Mouse (Mus musculus) lung, postnatal 10 days (tissue): ENCODE measurements at regions not wholly inside any gene's neighbourhood (a gene's known extent, or its start where the extent isn't known, plus 50 kb on each side); places are given as distances from the start of the nearest gene placed in this dataset.

Experiments used
- DNase-seq: peaks from one replicate; pipeline ENCODE4 v3.0.0; 2021

DNA sequence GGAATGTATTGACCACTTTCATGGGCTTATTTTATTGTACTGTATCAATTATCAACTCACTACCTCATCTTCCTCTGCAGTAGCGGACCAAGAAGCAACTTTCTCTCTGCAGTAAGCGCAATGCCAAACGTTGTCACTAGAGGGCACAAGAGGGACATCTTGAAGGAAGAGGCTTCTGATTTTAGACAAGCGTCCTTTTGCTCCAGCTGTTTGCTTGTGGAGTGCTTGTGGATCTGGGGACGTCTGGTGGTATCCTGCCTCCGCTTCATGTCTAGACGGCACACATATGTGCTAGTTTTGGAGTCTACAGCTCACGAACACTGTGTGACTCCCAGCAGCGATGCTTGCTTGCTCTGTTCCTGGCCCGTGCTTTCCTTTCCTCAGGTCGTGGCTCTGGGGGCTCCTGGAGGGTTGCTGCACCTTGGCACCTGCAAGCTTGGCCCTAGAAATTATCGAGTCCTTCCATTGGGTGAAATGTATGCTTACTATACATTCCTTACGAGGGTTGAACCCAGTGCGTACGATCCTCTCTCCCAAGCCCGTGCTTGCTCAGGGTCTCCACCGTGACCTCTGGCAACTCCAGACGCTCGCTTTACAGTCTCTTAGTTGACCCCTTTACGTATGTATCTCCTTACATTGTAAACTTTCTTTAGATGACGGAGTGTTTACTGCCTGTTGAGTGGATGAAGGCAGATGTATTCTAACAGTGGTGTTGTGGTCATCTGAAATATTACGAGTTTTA lies 92.2 kb upstream of the Kif2a start:
- peak; percentile 89 for DNase-seq

DNA sequence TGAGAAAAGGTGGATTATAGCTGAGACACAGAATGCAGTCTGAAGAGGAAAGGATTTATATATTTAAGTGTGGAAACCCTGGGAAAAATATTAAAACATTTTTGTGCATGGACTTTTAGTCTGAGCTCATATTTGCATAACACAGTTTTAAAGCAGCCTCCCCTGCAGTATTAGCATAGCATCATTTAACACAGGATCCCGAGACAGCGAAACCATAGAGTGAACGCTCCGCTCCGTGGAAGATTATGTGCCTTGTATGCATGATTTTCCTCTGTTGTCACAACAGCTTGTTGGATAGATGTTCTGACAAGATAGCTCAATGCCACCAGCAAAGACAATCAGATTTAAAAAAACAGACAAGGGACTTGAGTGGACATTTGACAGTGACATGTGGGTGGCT lies 86.1 kb upstream of the Kif2a start:
- DNase-seq = no peak

DNA sequence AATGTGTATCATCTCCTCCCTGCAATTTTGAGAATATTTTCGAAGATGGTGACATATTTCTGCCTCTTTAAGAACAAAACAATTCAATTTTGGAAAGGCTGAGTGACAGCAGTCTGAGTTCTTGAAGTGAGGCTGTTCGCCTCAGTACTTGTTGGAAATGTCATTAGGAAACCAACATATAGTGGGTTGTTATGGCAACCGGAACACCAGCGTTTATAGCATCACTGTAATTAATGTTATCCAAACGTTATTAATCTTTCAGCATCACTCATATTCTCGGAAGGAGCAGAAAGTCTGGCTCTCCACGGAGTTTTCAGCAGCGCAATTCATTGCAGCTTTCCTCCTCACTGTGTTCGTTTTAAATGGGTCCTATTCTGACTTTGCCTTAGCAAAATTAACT lies 85.6 kb upstream of the Kif2a start:
- no peak for DNase-seq

DNA sequence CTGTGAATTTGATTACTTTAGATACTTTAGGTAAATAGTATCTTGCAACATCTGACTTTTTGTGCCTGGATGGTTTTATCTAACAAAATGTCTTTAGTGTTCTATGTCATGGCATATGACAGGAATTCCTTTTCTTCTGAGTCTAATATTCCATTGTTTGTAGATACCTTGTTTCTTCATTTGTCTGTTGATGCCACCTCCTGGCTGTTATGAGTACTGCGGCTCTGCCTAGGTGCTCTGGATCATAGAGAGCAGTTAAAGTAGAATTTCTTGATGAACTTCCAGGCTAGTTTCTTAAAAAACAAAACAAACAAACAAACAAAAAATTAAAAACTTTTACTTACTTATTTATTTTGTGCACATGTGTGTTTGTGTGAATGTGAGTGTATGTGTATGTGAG lies 83.6 kb upstream of the Kif2a start:
- peak; percentile 35 for DNase-seq

DNA sequence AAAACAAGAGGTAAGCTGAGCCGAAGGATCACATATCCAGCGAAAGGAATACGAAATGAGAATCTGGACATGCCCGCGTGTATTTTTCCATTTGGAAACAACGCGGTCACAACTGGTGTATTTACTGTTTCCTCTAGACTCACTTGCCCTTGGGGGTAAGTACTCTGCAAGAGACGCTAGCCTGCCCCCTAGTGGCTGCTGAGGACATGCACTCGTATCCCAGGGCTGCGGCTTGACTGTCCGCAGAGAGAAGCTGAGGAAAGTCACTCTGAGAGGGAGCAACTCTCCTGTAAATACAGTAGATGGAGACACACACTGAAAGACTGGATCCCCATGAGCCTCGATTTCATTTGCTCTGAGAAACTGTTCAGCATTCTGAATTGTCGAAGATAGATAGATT lies 79.7 kb upstream of the Kif2a start:
- peak; percentile 90 for DNase-seq

DNA sequence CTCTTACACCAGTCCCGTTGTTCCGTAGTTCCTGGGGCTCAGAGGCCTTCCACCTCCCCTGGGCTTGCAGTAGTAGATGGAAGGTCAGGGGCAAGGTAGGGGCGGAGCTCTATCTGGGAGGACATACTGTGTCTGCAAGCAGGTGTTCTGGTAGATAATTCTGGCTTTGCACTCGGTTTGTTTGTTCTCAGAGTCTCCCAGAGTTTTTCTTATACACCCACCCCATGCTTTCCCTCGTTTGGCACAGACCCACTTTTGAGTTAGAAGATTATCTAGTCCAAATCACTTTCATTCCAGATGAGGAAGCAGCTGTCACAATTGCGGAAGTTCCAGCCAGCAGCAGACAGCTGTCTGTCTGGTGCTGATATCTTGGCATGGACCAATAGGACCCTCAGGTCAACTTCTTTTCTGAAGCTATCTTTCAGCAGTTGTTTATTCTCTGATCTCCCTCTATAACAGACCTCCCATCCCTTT lies 79.0 kb upstream of the Kif2a start:
- DNase-seq = peak; percentile 34

DNA sequence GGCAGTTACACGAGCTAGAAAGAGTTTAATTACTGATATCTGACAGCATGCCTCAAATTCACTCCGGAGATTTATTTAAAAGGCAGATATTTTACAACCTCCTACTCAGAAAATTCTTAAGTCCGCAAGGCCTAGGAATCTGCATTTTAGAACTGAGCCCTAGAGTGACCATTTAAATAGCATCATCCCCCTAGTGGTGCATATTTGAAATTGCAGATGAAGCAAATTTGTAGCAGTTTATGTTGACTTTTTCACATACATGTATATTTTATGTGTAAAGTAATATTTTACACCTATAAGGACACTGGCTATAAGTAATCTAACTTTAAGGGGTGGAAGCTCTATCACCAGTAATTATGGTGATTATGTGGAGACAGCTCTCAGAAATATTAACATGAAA lies 78.2 kb upstream of the Kif2a start:
- DNase-seq = no peak

DNA sequence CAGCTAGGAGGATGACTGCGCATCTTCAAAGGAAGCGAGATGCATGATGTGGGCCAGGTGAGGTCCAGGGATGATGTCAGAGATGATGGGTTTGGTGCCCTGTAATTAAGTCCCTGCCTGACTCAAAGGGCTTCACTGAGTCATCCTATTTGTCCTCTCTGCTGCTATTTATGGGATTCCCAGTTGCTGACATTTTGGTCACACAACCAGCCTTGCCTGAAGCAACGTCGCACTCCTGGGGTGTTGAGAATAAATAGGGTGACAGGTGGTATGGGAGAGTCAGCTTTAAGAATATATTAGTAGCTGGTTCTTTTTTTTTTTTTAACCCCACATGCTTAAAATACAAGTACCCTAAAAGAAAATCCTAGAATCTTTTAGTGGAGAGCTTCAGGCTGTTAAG lies 75.1 kb upstream of the Kif2a start:
- no peak for DNase-seq

DNA sequence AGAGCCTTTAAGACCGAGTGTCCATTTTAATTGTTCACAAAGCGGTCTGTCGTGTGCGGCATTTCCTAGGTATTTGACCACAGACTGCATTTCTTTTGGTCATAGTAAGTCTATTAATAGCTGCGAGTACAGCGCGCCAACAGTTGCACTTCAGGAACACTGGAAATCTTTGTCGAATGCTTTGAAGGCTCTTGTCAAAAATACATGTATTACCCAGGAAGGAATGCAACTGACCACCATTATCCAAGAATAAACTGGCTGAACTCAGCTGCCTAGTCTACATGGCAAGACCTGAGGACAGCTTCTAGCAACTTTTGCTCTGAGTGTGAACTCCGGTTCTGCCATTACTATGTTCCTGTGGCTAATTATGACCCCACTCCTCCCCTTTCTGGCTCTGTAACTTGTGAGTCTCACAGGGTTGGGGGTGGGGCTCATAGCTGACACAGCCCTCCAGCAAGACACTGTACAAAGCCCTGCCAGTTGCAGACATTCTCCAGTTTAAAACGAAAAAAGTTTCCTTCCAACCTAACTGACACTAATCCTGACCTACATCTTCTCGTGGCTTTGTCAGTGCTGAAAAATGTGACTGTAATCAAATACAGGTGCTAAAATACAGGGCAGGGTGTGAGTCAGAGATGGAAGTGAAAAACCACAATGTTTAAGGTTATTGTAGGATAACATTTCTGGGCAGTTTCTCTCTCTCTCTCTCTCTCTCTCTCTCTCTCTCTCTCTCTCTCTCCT lies 73.2 kb upstream of the Kif2a start:
- DNase-seq = no peak

DNA sequence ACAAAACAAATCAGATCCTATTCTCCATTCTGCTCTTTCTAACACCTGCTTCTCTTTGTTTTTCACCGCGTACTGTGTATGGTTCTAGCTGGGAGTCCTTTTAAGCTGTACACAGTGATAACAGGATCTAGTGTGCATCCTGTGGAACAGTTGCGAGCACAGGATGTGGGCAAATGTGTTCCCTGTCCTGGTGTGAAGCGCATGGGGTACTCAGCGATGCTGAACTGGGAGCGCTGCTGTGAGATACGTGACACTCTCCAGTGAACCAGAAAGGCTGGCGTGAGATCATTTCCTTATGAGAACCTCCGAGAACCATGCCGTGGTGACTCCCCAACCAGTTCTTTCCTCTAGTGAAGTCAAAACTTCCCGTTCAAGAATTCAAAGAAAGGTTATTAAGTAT lies 72.6 kb upstream of the Kif2a start:
- no peak for DNase-seq

DNA sequence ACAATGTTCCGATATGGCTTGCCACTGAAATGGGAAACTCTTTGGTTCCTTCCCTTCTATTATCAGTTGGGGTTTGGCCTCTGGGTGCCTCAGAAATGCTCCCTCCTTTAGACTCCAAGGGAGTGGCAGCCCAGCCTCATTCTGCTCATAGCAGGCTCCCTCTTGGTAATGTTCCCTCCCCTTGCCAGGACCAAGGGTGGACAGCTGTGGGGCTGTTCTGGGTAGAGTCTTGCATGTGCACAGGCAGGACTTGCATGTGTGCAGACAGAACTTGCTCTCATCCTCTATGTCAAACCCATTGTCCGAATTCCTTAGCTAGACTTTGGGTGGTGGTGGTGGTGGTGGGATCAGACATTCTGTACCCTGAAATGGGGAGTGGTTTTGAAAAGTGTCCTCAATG lies 71.8 kb upstream of the Kif2a start:
- no peak for DNase-seq

DNA sequence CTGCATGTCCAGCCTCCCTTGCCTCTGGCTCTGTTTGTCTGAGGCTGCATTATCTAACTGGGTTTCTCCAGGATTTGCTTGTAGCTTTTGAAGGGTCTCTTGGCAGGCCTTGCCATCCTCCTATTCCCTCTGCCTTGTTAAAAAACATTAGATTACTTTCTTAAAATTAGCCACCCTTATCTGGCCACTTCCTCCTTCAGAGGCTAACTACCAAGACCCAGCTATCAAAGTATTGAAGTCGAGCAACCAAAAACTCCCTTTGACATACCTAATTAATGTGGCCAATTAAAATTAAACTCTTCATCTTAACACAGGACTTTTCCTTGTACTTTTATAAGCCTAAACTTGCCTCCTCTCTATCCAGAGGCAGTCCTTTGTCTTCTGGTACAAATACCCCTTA lies 66.3 kb upstream of the Kif2a start:
- DNase-seq = no peak

DNA sequence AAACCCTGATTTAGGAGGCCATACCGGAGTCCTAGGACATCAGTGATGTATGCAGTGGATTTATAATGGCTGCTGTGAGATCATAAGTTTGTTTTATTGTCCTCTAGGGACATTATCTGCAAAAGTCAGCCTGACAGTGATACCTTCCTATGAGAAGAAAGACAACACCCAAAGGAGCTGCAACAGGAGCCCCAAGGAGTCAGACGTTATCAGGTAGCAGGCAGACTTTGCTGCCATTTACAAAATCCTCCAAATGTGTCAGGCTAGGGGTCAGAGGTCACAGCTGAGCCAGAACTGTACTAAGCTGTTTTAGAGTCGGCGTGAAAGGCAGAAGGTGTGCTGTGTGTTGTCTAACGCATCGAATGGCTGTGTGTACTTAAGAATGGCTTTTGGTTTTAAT lies 65.4 kb upstream of the Kif2a start:
- no peak for DNase-seq

DNA sequence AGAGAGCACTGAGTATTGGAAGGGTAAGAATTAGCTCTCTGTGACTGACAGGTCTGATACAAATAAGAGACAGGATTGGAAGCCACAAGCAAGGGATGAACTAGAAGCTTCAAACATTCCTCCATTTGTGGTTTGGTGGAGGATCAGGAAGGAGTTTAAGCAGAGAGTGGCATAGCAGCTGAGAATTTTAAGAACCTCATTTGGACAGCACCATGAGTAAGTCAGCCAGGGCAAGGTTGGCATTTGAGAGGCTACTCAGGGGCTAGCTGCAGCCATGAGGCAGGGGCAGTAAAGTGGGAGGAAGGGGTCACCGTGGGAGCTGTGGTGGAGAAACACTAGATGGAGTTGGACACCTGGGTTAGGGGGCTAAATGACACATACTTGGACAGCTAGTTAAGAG lies 56.2 kb upstream of the Kif2a start:
- DNase-seq = no peak

DNA sequence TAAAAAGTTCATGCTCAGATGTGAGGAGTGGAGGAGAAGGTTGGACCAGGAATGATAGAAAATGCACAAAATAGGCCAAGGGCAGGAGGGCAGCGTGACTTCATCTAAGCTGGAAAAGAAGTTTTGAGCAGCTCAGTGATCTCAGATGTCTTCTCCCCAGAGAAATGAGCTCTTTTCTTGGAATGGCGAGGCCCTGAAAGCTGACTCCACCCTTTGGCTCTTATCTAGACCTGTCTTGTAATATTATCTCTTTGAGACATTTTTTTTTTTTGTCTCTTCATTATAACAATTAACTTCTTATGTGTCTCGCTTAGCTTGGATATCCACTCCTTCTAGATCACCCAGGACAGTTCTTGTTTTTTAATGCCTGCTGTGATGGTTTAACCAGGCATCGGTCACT lies 53.0 kb upstream of the Kif2a start:
- no peak for DNase-seq

DNA sequence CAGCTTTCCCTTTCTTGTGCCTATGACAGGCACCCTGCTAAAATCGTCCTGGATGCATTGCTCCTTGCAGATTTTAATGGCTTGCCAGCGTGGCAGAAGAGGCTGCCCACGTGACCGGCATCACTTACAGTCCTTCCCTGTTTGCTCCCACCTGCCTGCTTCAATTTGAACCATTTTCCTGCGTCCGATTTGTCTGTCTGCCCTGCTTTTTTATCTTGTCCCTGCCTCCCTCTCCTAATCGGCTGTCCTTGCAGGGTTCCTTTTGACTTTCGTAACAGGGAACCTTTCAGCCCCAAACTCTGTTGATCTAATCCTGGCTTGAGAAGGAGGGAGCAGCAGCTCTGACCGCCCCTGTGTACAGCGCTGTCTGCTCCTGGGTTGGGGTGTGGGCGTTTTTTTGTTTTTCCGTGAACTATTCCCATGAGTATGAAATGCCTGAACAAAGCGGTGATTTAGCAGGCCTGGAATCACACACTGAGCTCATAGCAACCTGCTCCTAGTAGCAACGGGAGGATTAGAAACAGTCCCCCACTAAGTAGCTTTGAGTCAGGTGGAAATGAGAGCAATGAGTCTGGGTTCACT lies 51.2 kb upstream of the Kif2a start:
- DNase-seq = no peak

DNA sequence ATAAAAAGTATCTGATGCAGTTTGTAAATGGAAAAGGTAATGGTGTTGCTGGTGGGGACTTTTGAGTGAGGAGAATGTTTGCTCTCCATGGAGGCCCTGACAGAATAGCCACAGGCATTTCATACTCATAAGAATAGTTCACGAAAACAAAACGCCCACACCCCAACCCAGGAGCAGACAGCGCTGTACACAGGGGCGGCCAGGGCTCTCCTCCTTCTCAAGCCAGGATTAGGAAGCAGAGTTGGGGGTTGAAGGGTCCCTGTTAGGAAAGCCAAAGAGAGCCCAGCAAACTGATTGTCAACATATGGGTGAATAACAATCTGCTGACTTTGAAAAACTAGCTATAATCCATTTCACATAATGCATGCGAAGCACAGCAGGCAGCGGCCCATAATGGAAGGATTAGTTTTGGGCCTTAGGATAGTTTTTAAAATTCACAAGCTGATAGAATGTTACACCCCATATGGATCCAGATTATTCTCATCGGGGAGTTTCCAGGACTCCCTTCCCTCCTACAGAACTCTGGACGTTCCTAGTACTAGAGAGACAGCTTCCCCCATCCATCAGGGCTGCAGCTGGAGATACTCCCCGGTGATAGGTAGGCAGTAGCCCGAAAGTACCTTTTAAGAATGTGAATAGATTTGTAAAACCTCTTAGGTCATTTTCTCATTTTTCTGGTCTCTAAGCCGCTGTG lies 50.6 kb upstream of the Kif2a start:
- no peak for DNase-seq
